Mouse (Mus musculus): Measurements from ENCODE around the gene Pax3. TPM values are rescaled to one million over a fixed set of nuclear protein-coding genes. Genes with fewer than 3 reads are reported as not detected.

The Pax3 gene
- not detected for polyA plus RNA-seq (2014; fragmentation: Illumina TruSeq; extraction: RNeasy Lipid Tissue Mini Kit (QIAGEN cat#74804); ENCODE audit: low read depth, low replicate concordance)

GRCm38 (mm10) chr1:78196751-78197311, at the start of gene Pax3:
Gene Pax3 (minus strand): TSS chr1:78197134.

Other genes starting within 250 kb of the Pax3 start
- gene Sgpp2, start 113.2 kb upstream of the Pax3 start, polyA plus RNA-seq (2014; fragmentation: Illumina TruSeq; extraction: RNeasy Lipid Tissue Mini Kit (QIAGEN cat#74804); ENCODE audit: low read depth, low replicate concordance): 0.79 TPM